ENCODE assay signal across 8 mouse cellular contexts in the genomic region with DNA sequence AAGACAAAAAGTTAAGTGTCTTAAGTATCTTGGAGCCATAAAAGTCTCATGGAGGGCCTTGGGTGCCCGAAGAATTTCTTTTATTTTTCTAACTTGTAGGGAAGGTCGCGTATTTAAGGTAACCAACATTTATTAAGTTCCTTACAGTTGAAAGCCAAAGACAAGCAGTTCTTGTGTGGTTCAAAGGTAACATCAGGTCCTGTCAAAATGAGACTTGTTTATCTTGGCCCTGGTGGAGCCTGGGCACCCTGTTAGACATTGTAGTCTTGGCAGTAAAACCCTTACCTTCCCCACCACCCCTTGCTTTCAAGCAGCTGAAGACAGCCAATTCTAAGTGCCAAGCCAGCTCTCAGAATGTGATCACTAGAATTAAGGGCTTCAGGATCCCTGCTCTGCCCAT. TPM values are rescaled to one million over a fixed set of nuclear protein-coding genes. Genes with fewer than 3 reads are reported as not detected.
DNase-seq lines count a peak whose midpoint lies in the region; ATAC-seq and TF ChIP-seq lines count a peak whose summit lies in the region.

No protein-coding gene starts in this region.

- WGBS in liver, adult 2 months, result 28% methylated on average over 3 of the region's 3 CpGs
- 72% methylated on average over 3 of the region's 3 CpGs for WGBS in embryonic facial prominence, embryonic 15.5 days
- WGBS in kidney, postnatal 0 days, result 61% methylated on average over 3 of the region's 3 CpGs
- WGBS in neural tube, embryonic 14.5 days, result 82% methylated on average over 3 of the region's 3 CpGs

- peaks cover 19% of the 10 kb centered on the region; the same call in 1 of the 2 replicates for H3K79me2 ChIP-seq in liver, adult 2 months (ENCODE audit: control insufficient read depth, insufficient read depth, low read length)

- no peaks in the 10 kb centered on the region for H3K27me3 ChIP-seq in liver, adult 2 months (ENCODE audit: control insufficient read depth, insufficient read depth, low read length)
- H3K27me3 ChIP-seq in embryonic facial prominence, embryonic 15.5 days, result no peaks in the 10 kb centered on the region
- H3K27me3 ChIP-seq in kidney, postnatal 0 days (ENCODE audit: insufficient read depth, low read length), result no peaks in the 10 kb centered on the region
- H3K27me3 ChIP-seq in neural tube, embryonic 14.5 days (ENCODE audit: control insufficient read depth, insufficient read depth, low read length), result no peaks in the 10 kb centered on the region

- peaks cover 2% of the 10 kb centered on the region; the same call in 1 of the 2 replicates for H3K36me3 ChIP-seq in liver, adult 2 months (ENCODE audit: control insufficient read depth, insufficient read depth, low read length)
- peaks cover 3% of the 10 kb centered on the region; the same call in 1 of the 2 replicates for H3K36me3 ChIP-seq in embryonic facial prominence, embryonic 15.5 days
- no peaks in the 10 kb centered on the region for H3K36me3 ChIP-seq in kidney, postnatal 0 days (ENCODE audit: insufficient read depth, low read length)
- no peaks in the 10 kb centered on the region for H3K36me3 ChIP-seq in neural tube, embryonic 14.5 days (ENCODE audit: control insufficient read depth, insufficient read depth, low read length)

- DNase-seq in liver, adult 2 months (ENCODE audit: extremely low read depth, low read depth, low spot score), result peak; percentile 88
- DNase-seq in liver, result no peak
- DNase-seq in kidney, postnatal 0 days (ENCODE audit: low spot score), result no peak
- no peak for DNase-seq in frontal cortex, postnatal 36 days (ENCODE audit: low spot score in 2 of 2)
- no peak for DNase-seq in cerebellum, adult 11-12 months
- DNase-seq in lung, postnatal 4 days, result no peak

- H3K4me1 ChIP-seq in liver, adult 2 months (ENCODE audit: control insufficient read depth, insufficient read depth, low read length), result peaks cover 11% of the 10 kb centered on the region
- peaks cover 14% of the 10 kb centered on the region for H3K4me1 ChIP-seq in embryonic facial prominence, embryonic 15.5 days
- peaks cover 7% of the 10 kb centered on the region; the same call in 1 of the 2 replicates for H3K4me1 ChIP-seq in kidney, postnatal 0 days (replicated peaks; ENCODE audit: insufficient read depth, low read length)
- peaks cover 12% of the 10 kb centered on the region for H3K4me1 ChIP-seq in neural tube, embryonic 14.5 days (ENCODE audit: control insufficient read depth, insufficient read depth, low read length)

- H3K27ac ChIP-seq in liver, adult 2 months (replicated peaks; ENCODE audit: insufficient read depth, low read depth, low read length), result peak overlapping the region; percentile 59
- H3K27ac ChIP-seq in embryonic facial prominence, embryonic 15.5 days (replicated peaks), result peak overlapping the region; percentile 83
- H3K27ac ChIP-seq in kidney, postnatal 0 days, result no peak overlapping the region
- H3K27ac ChIP-seq in neural tube, embryonic 14.5 days (ENCODE audit: low read depth, low read length), result no peak overlapping the region

- H3K4me3 ChIP-seq in liver, adult 2 months (ENCODE audit: insufficient read depth, low read depth, low read length), result peak overlapping the region; percentile 8; the same call in 1 of the 2 replicates
- peak overlapping the region; percentile 69 for H3K4me3 ChIP-seq in embryonic facial prominence, embryonic 15.5 days (replicated peaks)
- peak overlapping the region; percentile 63; the same call in 1 of the 2 replicates for H3K4me3 ChIP-seq in kidney, postnatal 0 days (replicated peaks; ENCODE audit: low read depth, low read length)
- peak overlapping the region; percentile 65 for H3K4me3 ChIP-seq in neural tube, embryonic 14.5 days (ENCODE audit: low read depth, low read length)

- TF ChIP-seq POLR2A in liver, adult 2 months (IDR thresholded peaks at IDR 0.05; ENCODE audit: extremely low read depth, insufficient read depth, low read length), result no peak

- H3K9ac ChIP-seq in liver, adult 2 months (ENCODE audit: low read depth, low read length), result 0 out of 2 replicates have a peak overlapping the region, but pooled peaks have one; percentile 5
- 0 out of 2 replicates have a peak overlapping the region, but pooled peaks have one; percentile 47 for H3K9ac ChIP-seq in embryonic facial prominence, embryonic 15.5 days
- peak overlapping the region; percentile 36 for H3K9ac ChIP-seq in kidney, postnatal 0 days (ENCODE audit: low read depth, low read length)
- H3K9ac ChIP-seq in neural tube, embryonic 14.5 days (replicated peaks; ENCODE audit: low read depth, low read length), result peak overlapping the region; percentile 46; the same call in 1 of the 2 replicates

- TF ChIP-seq CTCF in liver, adult 2 months (IDR thresholded peaks at IDR 0.05; ENCODE audit: low read depth, low read length), result no peak
- TF ChIP-seq CTCF in kidney, postnatal 0 days (IDR thresholded peaks at IDR 0.05; ENCODE audit: low read depth), result no peak

- H3K4me2 ChIP-seq in embryonic facial prominence, embryonic 15.5 days (replicated peaks), result peak overlapping the region; percentile 55
- peak overlapping the region; percentile 56 for H3K4me2 ChIP-seq in kidney, postnatal 0 days (ENCODE audit: low read length)
- H3K4me2 ChIP-seq in neural tube, embryonic 14.5 days (ENCODE audit: low read depth, low read length), result peak overlapping the region; percentile 52

- no peaks in the 10 kb centered on the region for H3K9me3 ChIP-seq in embryonic facial prominence, embryonic 15.5 days (replicated peaks)
- H3K9me3 ChIP-seq in kidney, postnatal 0 days (replicated peaks; ENCODE audit: low read length), result no peaks in the 10 kb centered on the region
- no peaks in the 10 kb centered on the region for H3K9me3 ChIP-seq in neural tube, embryonic 14.5 days (ENCODE audit: control insufficient read depth, low read length)

- no peak for ATAC-seq in embryonic facial prominence, embryonic 15.5 days (ENCODE audit: insufficient number of reproducible peaks, low FRiP score, low TSS enrichment, low read depth)
- ATAC-seq in kidney, postnatal 0 days (replicated peaks; ENCODE audit: low FRiP score, low read depth), result no peak
- ATAC-seq in neural tube, embryonic 14.5 days (ENCODE audit: low read depth), result no peak

RNA-seq across cellular contexts. Expression of a gene that starts 0.9 kb away (rescaled TPM):
- total RNA-seq in liver, adult 2 months (2014; rRNA removed), result 7.4 and 8.8 TPM in 2 replicates
- polyA plus RNA-seq in liver, adult 2 months (2012; rRNA removed), result 10.7 and 16.1 TPM in 2 replicates
- polyA plus RNA-seq in embryonic facial prominence, embryonic 15.5 days (2015; fragmentation: Nextera tagmentation; extraction: Ambion mirVana), result 14.7 and 14.8 TPM in 2 replicates
- 8.1 and 9.8 TPM in 2 replicates for polyA plus RNA-seq in kidney, postnatal 0 days (2015; fragmentation: Nextera tagmentation; extraction: Ambion mirVana)
- 19.3 and 19.9 TPM in 2 replicates for polyA plus RNA-seq in neural tube, embryonic 14.5 days (2014; fragmentation: Nextera tagmentation; extraction: Ambion mirVana)

RNA-seq across cellular contexts. Expression of a gene that starts 25.6 kb away (rescaled TPM):
- total RNA-seq in liver, adult 2 months (2014; rRNA removed), result 0.09 and 0.20 TPM in 2 replicates
- 0.07 TPM in 1 of 2 replicates, not detected in the other for polyA plus RNA-seq in liver, adult 2 months (2012; rRNA removed)
- polyA plus RNA-seq in embryonic facial prominence, embryonic 15.5 days (2015; fragmentation: Nextera tagmentation; extraction: Ambion mirVana), result 16.2 and 24.7 TPM in 2 replicates
- polyA plus RNA-seq in kidney, postnatal 0 days (2015; fragmentation: Nextera tagmentation; extraction: Ambion mirVana), result 0.24 and 0.66 TPM in 2 replicates
- polyA plus RNA-seq in neural tube, embryonic 14.5 days (2014; fragmentation: Nextera tagmentation; extraction: Ambion mirVana), result 1,346 and 1,661 TPM in 2 replicates

RNA-seq across cellular contexts. Expression of a gene that starts 30.8 kb away (rescaled TPM):
- total RNA-seq in liver, adult 2 months (2014; rRNA removed), result 13.5 and 13.9 TPM in 2 replicates
- 17.5 and 17.9 TPM in 2 replicates for polyA plus RNA-seq in liver, adult 2 months (2012; rRNA removed)
- polyA plus RNA-seq in embryonic facial prominence, embryonic 15.5 days (2015; fragmentation: Nextera tagmentation; extraction: Ambion mirVana), result 35.5 and 40.8 TPM in 2 replicates
- polyA plus RNA-seq in kidney, postnatal 0 days (2015; fragmentation: Nextera tagmentation; extraction: Ambion mirVana), result 16.8 and 24.2 TPM in 2 replicates
- polyA plus RNA-seq in neural tube, embryonic 14.5 days (2014; fragmentation: Nextera tagmentation; extraction: Ambion mirVana), result 37.4 and 43.9 TPM in 2 replicates

RNA-seq across cellular contexts. Expression of a gene that starts 46.9 kb away (rescaled TPM):
- 20.3 and 28.9 TPM in 2 replicates for total RNA-seq in liver, adult 2 months (2014; rRNA removed)
- polyA plus RNA-seq in liver, adult 2 months (2012; rRNA removed), result 39.6 and 65.9 TPM in 2 replicates
- polyA plus RNA-seq in embryonic facial prominence, embryonic 15.5 days (2015; fragmentation: Nextera tagmentation; extraction: Ambion mirVana), result 0.99 and 1.1 TPM in 2 replicates
- 1.4 and 1.5 TPM in 2 replicates for polyA plus RNA-seq in kidney, postnatal 0 days (2015; fragmentation: Nextera tagmentation; extraction: Ambion mirVana)
- polyA plus RNA-seq in neural tube, embryonic 14.5 days (2014; fragmentation: Nextera tagmentation; extraction: Ambion mirVana), result 0.28 and 0.45 TPM in 2 replicates

Comparison
In these comparisons a context has a peak if more than half of its experiments do, and no peak if none do; other contexts are left out.
1. H3K27ac ChIP-seq: peak in liver, adult 2 months (single experiment) and embryonic facial prominence, embryonic 15.5 days (single experiment); none in kidney, postnatal 0 days (single experiment) and neural tube, embryonic 14.5 days (single experiment).
2. H3K4me3 ChIP-seq: peak in every context shown above with its lines; median percentile 69 in embryonic facial prominence, embryonic 15.5 days; 65 in neural tube, embryonic 14.5 days; 63 in kidney, postnatal 0 days; 8 in liver, adult 2 months.
3. RNA of a gene that starts 25.6 kb away (polyA plus RNA-seq): 1,346 to 1,661 TPM in neural tube, embryonic 14.5 days; 16.2 to 24.7 TPM in embryonic facial prominence, embryonic 15.5 days, 0.24 to 0.66 TPM in kidney, postnatal 0 days and 0.07 TPM in liver, adult 2 months; every median in the first group is over 10 times any median in the second.
4. Peak in every context shown above with its lines, with median percentiles within 50 percentile points of each other: H3K9ac ChIP-seq and H3K4me2 ChIP-seq.